Comparison of ENCODE assay signal across 8 mouse cellular contexts in genomic region chr11:69605726-69606490, GRCm38 (mm10). TPM values are rescaled to one million over a fixed set of nuclear protein-coding genes. Genes with fewer than 3 reads are reported as not detected.
DNase-seq lines count a peak whose midpoint lies in the region; ATAC-seq and TF ChIP-seq lines count a peak whose summit lies in the region.

Gene Atp1b2, minus strand, starts transcription at chr11:69605942.

- TF ChIP-seq CTCF in midbrain, postnatal 0 days (IDR thresholded peaks at IDR 0.05), result no peak

- peak; percentile 82 for ATAC-seq in embryonic facial prominence, embryonic 11.5 days (replicated peaks; ENCODE audit: insufficient number of reproducible peaks, low FRiP score, low TSS enrichment, low read depth)
- ATAC-seq in limb, embryonic 15.5 days (ENCODE audit: insufficient number of reproducible peaks, low FRiP score, low TSS enrichment, low read depth), result peak; percentile 89
- peak; percentile 91 for ATAC-seq in midbrain, postnatal 0 days (ENCODE audit: low FRiP score)

- H3K9ac ChIP-seq in embryonic facial prominence, embryonic 11.5 days (replicated peaks; ENCODE audit: low read length), result peak within 1 kb of the TSS; percentile 64
- H3K9ac ChIP-seq in limb, embryonic 15.5 days, result peak within 1 kb of the TSS; percentile 62
- H3K9ac ChIP-seq in midbrain, postnatal 0 days (replicated peaks; ENCODE audit: low read length, poor library complexity, severe bottlenecking), result peak within 1 kb of the TSS; percentile 90

- peak within 1 kb of the TSS; percentile 100 for H3K4me2 ChIP-seq in embryonic facial prominence, embryonic 11.5 days (ENCODE audit: low read depth, low read length)
- H3K4me2 ChIP-seq in limb, embryonic 15.5 days, result peak within 1 kb of the TSS; percentile 100
- H3K4me2 ChIP-seq in midbrain, postnatal 0 days (ENCODE audit: low read depth, low read length, poor library complexity, severe bottlenecking), result peak within 1 kb of the TSS; percentile 80

- peak within 1 kb of the TSS; percentile 56 for H3K4me3 ChIP-seq in embryonic facial prominence, embryonic 11.5 days (ENCODE audit: low read depth, low read length)
- peak within 1 kb of the TSS; percentile 60 for H3K4me3 ChIP-seq in limb, embryonic 15.5 days
- H3K4me3 ChIP-seq in midbrain, postnatal 0 days (ENCODE audit: low read depth, low read length), result peak within 1 kb of the TSS; percentile 91

- peak; percentile 77 for DNase-seq in layer of hippocampus, adult 11-12 months (ENCODE audit: low spot score)
- no peak for DNase-seq in layer of hippocampus, adult 9-10 months (ENCODE audit: low spot score)
- DNase-seq in embryonic facial prominence, embryonic 11.5 days (ENCODE audit: low spot score), result peak; percentile 81
- peak; percentile 98 for DNase-seq in heart, adult 11 months
- DNase-seq in kidney, adult 18-20 months, result peak; percentile 70
- peak; percentile 95 for DNase-seq in midbrain, postnatal 0 days (ENCODE audit: low spot score)
- DNase-seq in spleen, postnatal 36 days (ENCODE audit: low spot score in 2 of 2), result peak; percentile 56 to 69

- H3K27me3 ChIP-seq in embryonic facial prominence, embryonic 11.5 days (ENCODE audit: control insufficient read depth, insufficient read depth, low read length), result peaks cover 10% of the 10 kb centered on the region
- H3K27me3 ChIP-seq in limb, embryonic 15.5 days, result peaks cover 9% of the 10 kb centered on the region; the same call in 1 of the 2 replicates
- H3K27me3 ChIP-seq in midbrain, postnatal 0 days (ENCODE audit: insufficient read depth, low read length), result no peaks in the 10 kb centered on the region

- H3K36me3 ChIP-seq in embryonic facial prominence, embryonic 11.5 days (replicated peaks; ENCODE audit: control insufficient read depth, insufficient read depth, low read depth, low read length), result no peaks in the 10 kb centered on the region
- 0 out of 2 replicates have a peak, but pooled peaks cover 3% of the 10 kb centered on the region for H3K36me3 ChIP-seq in limb, embryonic 15.5 days
- peaks cover 18% of the 10 kb centered on the region for H3K36me3 ChIP-seq in midbrain, postnatal 0 days (ENCODE audit: insufficient read depth, low read length)

- WGBS in embryonic facial prominence, embryonic 11.5 days, result 3% methylated on average over 32 of the region's 32 CpGs
- whole genome bisulfite sequencing in limb, embryonic 15.5 days, result 3% methylated on average over 30 of the region's 32 CpGs
- WGBS in midbrain, postnatal 0 days, result 2% methylated on average over 32 of the region's 32 CpGs

- no peaks in the 10 kb centered on the region; the same call in 1 of the 2 replicates for H3K4me1 ChIP-seq in embryonic facial prominence, embryonic 11.5 days (ENCODE audit: control insufficient read depth, insufficient read depth, low read length)
- peaks cover 25% of the 10 kb centered on the region for H3K4me1 ChIP-seq in limb, embryonic 15.5 days
- H3K4me1 ChIP-seq in midbrain, postnatal 0 days (ENCODE audit: insufficient read depth, low read length), result peaks cover 10% of the 10 kb centered on the region

- H3K9me3 ChIP-seq in embryonic facial prominence, embryonic 11.5 days (replicated peaks; ENCODE audit: control insufficient read depth, low read length), result no peaks in the 10 kb centered on the region
- H3K9me3 ChIP-seq in limb, embryonic 15.5 days, result no peaks in the 10 kb centered on the region
- no peaks in the 10 kb centered on the region for H3K9me3 ChIP-seq in midbrain, postnatal 0 days (ENCODE audit: low read length)

- peak within 1 kb of the TSS; percentile 25; the same call in 1 of the 2 replicates for H3K27ac ChIP-seq in embryonic facial prominence, embryonic 11.5 days (replicated peaks; ENCODE audit: low read depth, low read length)
- peak within 1 kb of the TSS; percentile 50; the same call in 1 of the 2 replicates for H3K27ac ChIP-seq in limb, embryonic 15.5 days
- H3K27ac ChIP-seq in midbrain, postnatal 0 days (ENCODE audit: low read depth, low read length), result peak within 1 kb of the TSS; percentile 90

RNA-seq across cellular contexts. Expression of gene Atp1b2, which starts in this region (rescaled TPM):
- polyA plus RNA-seq in embryonic facial prominence, embryonic 11.5 days (2014; fragmentation: Nextera tagmentation; extraction: Ambion mirVana), result 5.2 and 6.0 TPM in 2 replicates
- 8.2 and 10.5 TPM in 2 replicates for polyA plus RNA-seq in limb, embryonic 15.5 days (2015; fragmentation: Nextera tagmentation; extraction: Ambion mirVana)
- total RNA-seq in midbrain, postnatal 0 days (2014; rRNA removed), result 145 and 161 TPM in 2 replicates
- polyA plus RNA-seq in midbrain, postnatal 0 days (2015; fragmentation: Nextera tagmentation; extraction: Ambion mirVana), result 167 and 175 TPM in 2 replicates

Comparison
In these comparisons a context has a peak if more than half of its experiments do, and no peak if none do; other contexts are left out.
1. RNA of gene Atp1b2 (polyA plus RNA-seq): 167 to 175 TPM in midbrain, postnatal 0 days; 8.2 to 10.5 TPM in limb, embryonic 15.5 days and 5.2 to 6.0 TPM in embryonic facial prominence, embryonic 11.5 days; every median in the first group is over 10 times any median in the second.
2. H3K27ac ChIP-seq: peak in every context shown above with its lines; median percentile 90 in midbrain, postnatal 0 days; 50 in limb, embryonic 15.5 days; 25 in embryonic facial prominence, embryonic 11.5 days.
3. Peak in every context shown above with its lines, with median percentiles within 50 percentile points of each other: ATAC-seq, H3K4me2 ChIP-seq, H3K4me3 ChIP-seq and H3K9ac ChIP-seq.